Mouse (Mus musculus): ENCODE data around the gene Gm10719. TPM values are rescaled to one million over a fixed set of nuclear protein-coding genes. Genes with fewer than 3 reads are reported as not detected.
"Not testable (repeated sequence)": the region's sequence is repeated elsewhere in the genome, so short reads cannot be mapped to it uniquely, and the experiment has no call there.

The Gm10719 gene
- not detected in 2 replicates for polyA plus RNA-seq (2012; rRNA removed)

- H3K36me3 ChIP-seq (ENCODE audit: control insufficient read depth, insufficient read depth, low read length); H3K4me3 ChIP-seq (ENCODE audit: insufficient read depth, low read depth, low read length); H3K4me1 ChIP-seq (ENCODE audit: control insufficient read depth, insufficient read depth, low read length); H3K27ac ChIP-seq (ENCODE audit: insufficient read depth, low read depth, low read length); DNase-seq; H3K27me3 ChIP-seq (replicated peaks; ENCODE audit: control insufficient read depth, insufficient read depth, low read length): not testable (repeated sequence)
- 72% methylated on average over 1 of the region's 9 CpGs for WGBS
These were observed at the start of gene Gm10719 for GRCm38 (mm10) chr9:3017108-3017507. Gene Gm10719, plus strand, starts transcription at chr9:3017408.

GRCm38 (mm10) chr9:3000445-3000972, 16.7 kb upstream of the Gm10719 start, which contains the start of gene Gm10722:
Gene Gm10722, plus strand, starts transcription at chr9:3000922.
- H3K36me3 ChIP-seq (ENCODE audit: control insufficient read depth, insufficient read depth, low read length); H3K4me1 ChIP-seq (ENCODE audit: control insufficient read depth, insufficient read depth, low read length); H3K27ac ChIP-seq (ENCODE audit: insufficient read depth, low read depth, low read length); H3K4me3 ChIP-seq (ENCODE audit: insufficient read depth, low read depth, low read length); H3K27me3 ChIP-seq (replicated peaks; ENCODE audit: control insufficient read depth, insufficient read depth, low read length): not testable (repeated sequence)
- DNase-seq, result peak; percentile 41
- WGBS, result 76% methylated on average over 12 of the region's 12 CpGs

GRCm38 (mm10) chr9:3001006-3001405, 16.2 kb upstream of the Gm10719 start:
- H3K27ac ChIP-seq (ENCODE audit: insufficient read depth, low read depth, low read length); H3K27me3 ChIP-seq (replicated peaks; ENCODE audit: control insufficient read depth, insufficient read depth, low read length); H3K4me3 ChIP-seq (ENCODE audit: insufficient read depth, low read depth, low read length); H3K36me3 ChIP-seq (ENCODE audit: control insufficient read depth, insufficient read depth, low read length); H3K4me1 ChIP-seq (ENCODE audit: control insufficient read depth, insufficient read depth, low read length): not testable (repeated sequence)
- DNase-seq, result peak; percentile 50
- WGBS, result 70% methylated on average over 8 of the region's 8 CpGs

- DNase-seq, result peak; percentile 99
- not testable (repeated sequence) for H3K36me3 ChIP-seq (ENCODE audit: control insufficient read depth, insufficient read depth, low read length); H3K27ac ChIP-seq (ENCODE audit: insufficient read depth, low read depth, low read length); H3K27me3 ChIP-seq (replicated peaks; ENCODE audit: control insufficient read depth, insufficient read depth, low read length); H3K4me1 ChIP-seq (ENCODE audit: control insufficient read depth, insufficient read depth, low read length); H3K4me3 ChIP-seq (ENCODE audit: insufficient read depth, low read depth, low read length)
- 72% methylated on average over 9 of the region's 11 CpGs for WGBS
These were observed 15.1 kb upstream of the Gm10719 start for GRCm38 (mm10) chr9:3001948-3002659.

- H3K4me1 ChIP-seq (ENCODE audit: control insufficient read depth, insufficient read depth, low read length); H3K4me3 ChIP-seq (ENCODE audit: insufficient read depth, low read depth, low read length); H3K27me3 ChIP-seq (replicated peaks; ENCODE audit: control insufficient read depth, insufficient read depth, low read length); DNase-seq; H3K27ac ChIP-seq (ENCODE audit: insufficient read depth, low read depth, low read length); H3K36me3 ChIP-seq (ENCODE audit: control insufficient read depth, insufficient read depth, low read length): not testable (repeated sequence)
- WGBS, result 79% methylated on average over 6 of the region's 14 CpGs
These were observed 14.3 kb upstream of the Gm10719 start, which contains the start of gene Gm11168 for GRCm38 (mm10) chr9:3002794-3003396. Gene Gm11168, plus strand, starts transcription at chr9:3003346.

GRCm38 (mm10) chr9:3006179-3006578, 11.0 kb upstream of the Gm10719 start:
- H3K36me3 ChIP-seq (ENCODE audit: control insufficient read depth, insufficient read depth, low read length); H3K4me1 ChIP-seq (ENCODE audit: control insufficient read depth, insufficient read depth, low read length); H3K27me3 ChIP-seq (replicated peaks; ENCODE audit: control insufficient read depth, insufficient read depth, low read length); H3K27ac ChIP-seq (ENCODE audit: insufficient read depth, low read depth, low read length); H3K4me3 ChIP-seq (ENCODE audit: insufficient read depth, low read depth, low read length); DNase-seq: not testable (repeated sequence)
- WGBS, result 81% methylated on average over 1 of the region's 5 CpGs

GRCm38 (mm10) chr9:3006636-3007035, 10.6 kb upstream of the Gm10719 start:
- H3K4me3 ChIP-seq (ENCODE audit: insufficient read depth, low read depth, low read length); H3K27ac ChIP-seq (ENCODE audit: insufficient read depth, low read depth, low read length); H3K27me3 ChIP-seq (replicated peaks; ENCODE audit: control insufficient read depth, insufficient read depth, low read length); H3K4me1 ChIP-seq (ENCODE audit: control insufficient read depth, insufficient read depth, low read length); H3K36me3 ChIP-seq (ENCODE audit: control insufficient read depth, insufficient read depth, low read length): not testable (repeated sequence)
- peak; percentile 94 for DNase-seq
- 73% methylated on average over 8 of the region's 8 CpGs for WGBS

GRCm38 (mm10) chr9:3007272-3007671, 9.9 kb upstream of the Gm10719 start:
- WGBS, result 79% methylated on average over 8 of the region's 9 CpGs
- H3K4me1 ChIP-seq (ENCODE audit: control insufficient read depth, insufficient read depth, low read length); H3K4me3 ChIP-seq (ENCODE audit: insufficient read depth, low read depth, low read length); H3K27me3 ChIP-seq (replicated peaks; ENCODE audit: control insufficient read depth, insufficient read depth, low read length); H3K36me3 ChIP-seq (ENCODE audit: control insufficient read depth, insufficient read depth, low read length); DNase-seq; H3K27ac ChIP-seq (ENCODE audit: insufficient read depth, low read depth, low read length): not testable (repeated sequence)

- not testable (repeated sequence) for H3K36me3 ChIP-seq (ENCODE audit: control insufficient read depth, insufficient read depth, low read length); H3K27me3 ChIP-seq (replicated peaks; ENCODE audit: control insufficient read depth, insufficient read depth, low read length); H3K27ac ChIP-seq (ENCODE audit: insufficient read depth, low read depth, low read length); DNase-seq; H3K4me1 ChIP-seq (ENCODE audit: control insufficient read depth, insufficient read depth, low read length); H3K4me3 ChIP-seq (ENCODE audit: insufficient read depth, low read depth, low read length)
- WGBS, result no CpG with 5 or more reads among the region's 5 CpGs
These were observed 7.9 kb upstream of the Gm10719 start for GRCm38 (mm10) chr9:3009331-3009730.

- WGBS, result 84% methylated on average over 3 of the region's 7 CpGs
- H3K36me3 ChIP-seq (ENCODE audit: control insufficient read depth, insufficient read depth, low read length); DNase-seq; H3K27ac ChIP-seq (ENCODE audit: insufficient read depth, low read depth, low read length); H3K27me3 ChIP-seq (replicated peaks; ENCODE audit: control insufficient read depth, insufficient read depth, low read length); H3K4me1 ChIP-seq (ENCODE audit: control insufficient read depth, insufficient read depth, low read length); H3K4me3 ChIP-seq (ENCODE audit: insufficient read depth, low read depth, low read length): not testable (repeated sequence)
These were observed 5.1 kb upstream of the Gm10719 start for GRCm38 (mm10) chr9:3012054-3012621.

GRCm38 (mm10) chr9:3012733-3013279, 4.4 kb upstream of the Gm10719 start, which contains the start of gene Gm10721:
Gene Gm10721, plus strand, starts transcription at chr9:3013140.
- WGBS, result no CpG with 5 or more reads among the region's 11 CpGs
- DNase-seq; H3K4me3 ChIP-seq (ENCODE audit: insufficient read depth, low read depth, low read length): not testable (repeated sequence)

More at GRCm38 (mm10) chr9:3012733-3013279, 4.4 kb upstream of the Gm10719 start, which contains the start of gene Gm10721:
- not testable (repeated sequence) for H3K27me3 ChIP-seq (replicated peaks; ENCODE audit: control insufficient read depth, insufficient read depth, low read length); H3K27ac ChIP-seq (ENCODE audit: insufficient read depth, low read depth, low read length); H3K4me1 ChIP-seq (ENCODE audit: control insufficient read depth, insufficient read depth, low read length); H3K36me3 ChIP-seq (ENCODE audit: control insufficient read depth, insufficient read depth, low read length)
